Mouse (Mus musculus): ENCODE results near the gene Tomm40l. TPM values are rescaled to one million over a fixed set of nuclear protein-coding genes. Genes with fewer than 3 reads are reported as not detected.

Gene Tomm40l
- polyA plus RNA-seq, 1 experiment from 2014 or later = 55.4 TPM

DNA sequence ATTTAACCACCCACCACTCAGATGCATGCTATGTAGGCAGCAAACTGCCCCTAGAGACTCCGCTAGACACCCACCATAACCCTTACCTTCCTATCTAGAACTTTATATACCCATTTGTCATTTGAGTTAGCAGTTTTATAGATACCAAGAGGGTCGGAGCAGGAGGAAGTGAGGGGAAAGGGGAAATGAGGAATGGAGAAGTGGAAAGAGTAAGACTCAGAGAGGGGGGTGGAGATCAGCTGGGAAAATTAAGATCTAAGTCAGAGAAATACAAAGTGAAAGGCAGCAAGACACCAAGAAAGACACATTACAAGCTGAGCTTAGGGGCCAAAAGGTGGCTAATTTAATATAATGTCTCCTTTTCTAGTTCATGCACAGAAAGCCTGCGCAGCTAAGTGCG lies 12.2 kb upstream of the Tomm40l start:
- Histone ChIP-seq H3K36me3 (peaks cover 55% of the 10 kb centered on the region), H3K4me2 (no peak overlapping the region), H3K4me3 (no peak overlapping the region), H3K4me1 (replicated peaks) (no peaks in the 10 kb centered on the region), H3K27ac (replicated peaks) (no peak overlapping the region), H3K9ac (no peak overlapping the region), H3K9me3 (no peaks in the 10 kb centered on the region), H3K27me3 (no peaks in the 10 kb centered on the region)
- no peak for ATAC-seq (ENCODE audit: low FRiP score, low read depth)
- 97% methylated on average over 4 of the region's 4 CpGs for WGBS

DNA sequence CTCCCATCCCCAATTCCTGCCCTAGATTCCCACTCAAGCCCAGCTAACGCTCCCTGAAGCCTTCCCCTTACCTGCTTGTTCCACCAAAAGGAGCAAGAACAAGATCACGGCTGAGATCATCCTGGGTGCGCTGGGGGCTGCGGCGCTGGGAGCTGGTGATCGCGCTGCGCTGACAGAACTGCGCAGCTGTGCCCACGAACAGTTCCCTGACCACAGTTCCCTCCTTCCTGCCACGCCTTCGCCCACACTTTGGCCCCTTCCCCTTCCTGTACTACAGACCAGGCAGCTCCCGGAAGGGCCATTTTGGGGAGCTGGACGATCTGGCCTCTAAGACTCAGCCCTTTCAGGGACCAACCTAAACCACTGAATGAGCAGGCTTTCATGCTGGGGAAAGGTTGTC lies 11.8 kb upstream of the Tomm40l start, which contains the start of gene Fcer1g:
Fcer1g (minus strand) TSS at position 240 of the 400 bp plus-strand sequence.
- no peaks in the 10 kb centered on the region for H3K27me3 ChIP-seq
- no peak for ATAC-seq (ENCODE audit: low FRiP score, low read depth)
- H3K9me3 ChIP-seq = no peaks in the 10 kb centered on the region
- no peak within 1 kb of the TSS for H3K9ac ChIP-seq
- H3K27ac ChIP-seq (replicated peaks) = no peak within 1 kb of the TSS
- 91% methylated on average over 14 of the region's 14 CpGs for WGBS
- peaks cover 52% of the 10 kb centered on the region for H3K36me3 ChIP-seq
- H3K4me3 ChIP-seq = no peak within 1 kb of the TSS
- H3K4me1 ChIP-seq (replicated peaks) = no peaks in the 10 kb centered on the region
- no peak within 1 kb of the TSS for H3K4me2 ChIP-seq

DNA sequence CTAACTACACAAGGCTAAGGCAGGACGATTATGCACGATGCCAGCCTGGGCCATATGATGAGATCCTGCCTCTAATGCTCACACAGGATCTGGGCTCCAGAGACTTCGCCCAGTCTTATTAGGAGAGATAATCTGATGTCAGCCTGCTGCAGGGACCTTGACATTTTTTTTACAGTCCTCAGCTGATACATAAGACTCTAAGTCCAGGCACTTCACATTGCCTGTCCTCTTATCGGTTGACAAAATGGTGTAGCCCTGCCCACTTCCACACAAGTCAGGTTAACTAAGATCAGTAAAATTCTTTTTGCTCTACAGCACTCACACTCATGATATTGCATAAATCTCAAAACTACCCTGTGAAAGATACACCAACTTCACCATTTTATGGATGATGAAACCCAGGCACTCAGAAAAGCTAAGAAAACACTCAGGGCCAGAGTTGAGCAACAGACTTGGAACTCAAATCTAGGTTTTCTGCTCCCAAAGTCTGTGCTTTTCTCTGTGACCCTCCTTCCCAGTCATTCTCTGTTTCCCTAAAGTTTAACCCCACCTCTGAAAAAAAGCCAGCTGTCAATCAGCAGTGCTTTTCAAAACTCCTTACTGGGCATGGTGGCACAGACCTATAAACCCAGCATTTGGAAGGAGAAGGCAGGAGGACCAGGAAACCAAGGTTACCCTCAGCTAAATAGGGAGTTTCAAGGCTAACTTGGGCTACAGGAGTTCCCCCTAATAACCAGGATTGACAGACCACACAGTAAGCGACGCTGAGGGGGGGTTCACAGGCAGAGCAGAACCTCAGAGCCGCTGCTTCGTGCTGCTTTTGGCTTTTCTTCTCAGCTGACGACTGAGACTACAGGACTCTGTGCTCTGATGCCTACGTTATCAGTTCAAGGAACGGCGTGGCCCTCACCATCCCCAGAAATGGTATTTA lies 10.8 kb upstream of the Tomm40l start:
- Histone ChIP-seq H3K36me3 (peaks cover 41% of the 10 kb centered on the region), H3K4me2 (no peak overlapping the region), H3K4me3 (no peak overlapping the region), H3K27me3 (no peaks in the 10 kb centered on the region), H3K9ac (no peak overlapping the region), H3K27ac (replicated peaks) (no peak overlapping the region), H3K9me3 (no peaks in the 10 kb centered on the region), H3K4me1 (replicated peaks) (no peaks in the 10 kb centered on the region)
- no peak for ATAC-seq (ENCODE audit: low FRiP score, low read depth)
- WGBS = 90% methylated on average over 12 of the region's 12 CpGs

DNA sequence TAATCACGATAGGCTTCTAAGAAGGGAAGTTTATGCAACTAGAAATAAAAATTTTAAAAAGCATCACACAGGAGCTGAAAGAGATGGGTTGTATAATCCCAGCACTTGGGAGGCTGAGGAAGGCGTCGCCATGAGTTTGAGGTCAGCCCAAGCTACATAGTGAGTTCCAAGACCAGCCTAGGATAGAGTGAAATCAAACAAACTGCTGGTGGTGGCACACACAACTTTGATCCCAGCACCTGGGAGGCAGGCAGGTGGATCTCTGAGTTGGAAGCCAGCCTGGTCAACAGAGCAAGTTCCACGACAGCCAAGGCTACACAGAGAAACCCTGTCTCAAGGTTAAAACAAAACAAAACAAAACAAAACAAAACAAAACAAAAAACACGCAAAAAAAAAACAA lies 10.0 kb upstream of the Tomm40l start:
- H3K4me1 ChIP-seq (replicated peaks) = no peaks in the 10 kb centered on the region
- no peaks in the 10 kb centered on the region for H3K27me3 ChIP-seq
- H3K4me2 ChIP-seq = no peak overlapping the region
- no peaks in the 10 kb centered on the region for H3K9me3 ChIP-seq
- no peak overlapping the region for H3K9ac ChIP-seq
- peaks cover 34% of the 10 kb centered on the region for H3K36me3 ChIP-seq
- no peak for ATAC-seq (ENCODE audit: low FRiP score, low read depth)
- no peak overlapping the region for H3K27ac ChIP-seq (replicated peaks)
- no peak overlapping the region for H3K4me3 ChIP-seq
- 85% methylated on average over 5 of the region's 5 CpGs for WGBS

DNA sequence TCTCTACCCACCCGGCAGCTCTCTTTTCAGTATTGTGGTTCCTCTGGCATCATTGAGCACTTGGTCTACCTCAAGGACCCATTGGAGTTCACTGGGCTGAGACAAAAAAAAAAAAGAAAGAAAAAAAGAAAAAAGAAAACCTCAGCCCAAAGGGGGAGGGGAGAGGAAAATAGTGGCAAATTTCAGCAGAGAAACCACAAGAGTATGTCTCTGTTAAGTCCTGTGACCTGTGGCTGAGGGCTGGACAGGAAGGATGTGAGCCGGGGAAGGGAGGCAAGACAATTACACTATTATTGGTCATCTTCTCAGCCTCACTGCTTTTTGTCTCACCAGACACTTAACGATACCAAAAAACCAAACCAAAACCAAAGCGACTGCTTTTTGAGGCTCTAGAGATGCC lies 9.5 kb upstream of the Tomm40l start:
- Histone ChIP-seq H3K27me3 (no peaks in the 10 kb centered on the region), H3K9ac (no peak overlapping the region), H3K27ac (replicated peaks) (no peak overlapping the region), H3K4me3 (no peak overlapping the region), H3K36me3 (peaks cover 29% of the 10 kb centered on the region), H3K9me3 (no peaks in the 10 kb centered on the region), H3K4me1 (replicated peaks) (no peaks in the 10 kb centered on the region), H3K4me2 (no peak overlapping the region)
- no peak for ATAC-seq (ENCODE audit: low FRiP score, low read depth)
- 77% methylated on average over 4 of the region's 4 CpGs for WGBS

DNA sequence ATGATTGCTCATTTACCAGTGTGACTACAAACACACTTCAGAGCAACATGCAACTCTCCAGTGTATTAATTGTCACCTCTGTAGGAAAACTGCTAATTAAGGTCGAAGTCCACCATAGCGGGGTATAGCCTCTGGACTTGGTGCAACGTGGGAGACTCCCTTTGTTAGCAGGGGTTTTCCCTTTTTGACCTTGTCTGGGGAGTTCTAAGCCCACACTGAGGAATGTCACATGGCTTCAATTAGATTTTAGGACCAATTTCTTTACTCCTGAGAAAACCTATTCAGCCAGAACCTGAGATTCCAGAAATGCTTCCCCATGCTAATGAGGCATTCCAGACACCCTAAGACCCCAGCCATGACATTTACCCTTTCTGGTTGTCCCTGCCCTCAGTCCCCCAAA lies 7.9 kb upstream of the Tomm40l start:
- Histone ChIP-seq H3K4me1 (replicated peaks) (no peaks in the 10 kb centered on the region), H3K27ac (replicated peaks) (no peak overlapping the region), H3K4me3 (no peak overlapping the region), H3K27me3 (no peaks in the 10 kb centered on the region), H3K9ac (no peak overlapping the region), H3K36me3 (peaks cover 15% of the 10 kb centered on the region), H3K9me3 (no peaks in the 10 kb centered on the region), H3K4me2 (no peak overlapping the region)
- no peak for ATAC-seq (ENCODE audit: low FRiP score, low read depth)
- 65% methylated on average over 3 of the region's 3 CpGs for WGBS

DNA sequence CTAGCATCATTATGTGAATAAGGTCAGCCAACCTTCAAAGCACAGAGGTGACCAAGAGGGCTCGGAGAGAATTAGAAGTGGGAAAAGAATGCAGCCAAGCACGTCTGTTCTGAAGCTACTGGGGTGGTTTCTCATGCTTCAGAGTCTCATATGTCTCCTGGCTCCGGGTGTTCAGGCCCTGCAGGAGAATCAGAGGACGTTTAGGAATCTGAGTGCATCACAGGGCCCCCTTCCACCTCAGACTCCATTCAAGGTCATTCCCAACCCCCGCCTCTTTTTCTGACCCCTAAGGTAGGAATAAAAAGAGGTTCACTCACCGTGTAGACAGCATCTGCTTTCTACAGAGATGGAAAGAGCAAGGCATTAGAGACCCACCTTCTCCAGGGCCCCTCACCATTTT lies 7.4 kb upstream of the Tomm40l start:
- peaks cover 10% of the 10 kb centered on the region for H3K36me3 ChIP-seq
- H3K4me2 ChIP-seq = no peak overlapping the region
- H3K4me3 ChIP-seq = no peak overlapping the region
- H3K9me3 ChIP-seq = no peaks in the 10 kb centered on the region
- no peaks in the 10 kb centered on the region for H3K27me3 ChIP-seq
- H3K9ac ChIP-seq = no peak overlapping the region
- no peak overlapping the region for H3K27ac ChIP-seq (replicated peaks)
- 57% methylated on average over 6 of the region's 6 CpGs for WGBS
- no peaks in the 10 kb centered on the region for H3K4me1 ChIP-seq (replicated peaks)
- ATAC-seq (ENCODE audit: low FRiP score, low read depth) = no peak

DNA sequence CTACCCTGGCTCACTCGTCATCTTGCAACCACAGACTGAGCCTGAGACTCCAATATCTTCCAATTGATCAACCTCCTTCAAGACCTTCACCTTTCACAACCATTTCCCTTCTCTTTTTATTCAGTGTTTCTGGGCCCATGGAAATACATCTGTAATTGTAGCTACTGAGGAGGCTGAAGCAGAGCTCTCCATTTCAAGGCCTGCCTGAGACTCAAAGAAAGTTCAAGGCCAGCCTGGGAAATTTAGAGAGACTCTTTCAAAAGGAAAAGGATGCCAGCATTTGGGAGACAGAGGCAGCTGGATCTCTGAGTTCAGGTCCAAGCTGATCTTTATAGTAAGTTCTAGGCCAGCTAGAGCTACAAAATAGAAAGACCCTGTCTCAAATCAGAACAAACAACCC lies 5.6 kb upstream of the Tomm40l start:
- Histone ChIP-seq H3K9ac (no peak overlapping the region), H3K4me1 (replicated peaks) (peaks cover 4% of the 10 kb centered on the region; the same call in 1 of the 2 replicates), H3K27ac (replicated peaks) (no peak overlapping the region), H3K27me3 (no peaks in the 10 kb centered on the region), H3K4me2 (no peak overlapping the region), H3K36me3 (no peaks in the 10 kb centered on the region), H3K4me3 (no peak overlapping the region), H3K9me3 (no peaks in the 10 kb centered on the region)
- WGBS = 93% methylated on average over 1 of the region's 1 CpGs
- no peak for ATAC-seq (ENCODE audit: low FRiP score, low read depth)

DNA sequence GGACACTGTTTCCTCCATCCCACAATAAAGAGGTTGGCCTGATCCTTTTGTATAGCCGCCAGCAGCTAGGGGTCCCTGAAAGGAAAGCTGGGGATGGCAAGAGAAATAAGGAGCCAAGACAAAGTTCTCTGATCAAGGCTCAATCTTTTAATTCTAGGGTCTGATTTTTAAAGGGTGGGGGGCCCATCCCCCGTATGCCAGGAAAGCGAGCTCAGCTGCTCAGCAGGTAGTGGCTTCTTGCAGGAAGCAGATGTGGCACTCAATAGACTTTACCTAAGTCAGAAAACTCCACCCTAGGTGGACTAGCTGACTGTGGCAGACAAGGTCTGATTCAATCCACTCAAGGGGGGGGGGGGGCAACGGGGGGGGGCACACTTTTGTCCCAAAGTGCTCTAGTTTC lies 4.5 kb upstream of the Tomm40l start:
- no peak overlapping the region for H3K9ac ChIP-seq
- no peak overlapping the region for H3K4me3 ChIP-seq
- H3K4me2 ChIP-seq = no peak overlapping the region
- H3K36me3 ChIP-seq = no peaks in the 10 kb centered on the region
- H3K27ac ChIP-seq (replicated peaks) = no peak overlapping the region
- H3K27me3 ChIP-seq = no peaks in the 10 kb centered on the region
- no peak for ATAC-seq (ENCODE audit: low FRiP score, low read depth)
- 44% methylated on average over 4 of the region's 4 CpGs for WGBS
- H3K9me3 ChIP-seq = no peaks in the 10 kb centered on the region
- H3K4me1 ChIP-seq (replicated peaks) = peaks cover 7% of the 10 kb centered on the region

DNA sequence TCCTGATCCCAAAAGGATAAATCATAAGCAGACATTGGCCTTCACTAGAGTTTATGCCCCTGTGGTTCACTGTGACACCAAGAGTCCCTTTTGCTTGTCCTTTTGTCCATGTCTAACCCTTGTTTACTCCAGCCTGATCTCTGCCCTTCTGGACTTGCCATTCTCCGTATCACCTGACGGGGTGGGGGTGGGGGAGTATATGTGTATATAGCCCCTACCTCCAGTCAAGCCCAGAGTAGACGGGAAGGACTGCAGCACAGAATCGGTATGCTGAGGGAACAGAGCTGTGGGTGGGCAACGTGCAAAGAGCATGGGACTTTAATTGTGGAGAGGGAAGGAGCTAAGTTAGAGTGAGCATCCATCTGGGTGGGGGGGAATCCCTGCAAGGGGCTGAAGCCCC lies 2.5 kb upstream of the Tomm40l start, which contains the start of gene Apoa2:
Apoa2 (plus strand) TSS at position 198 of the 400 bp plus-strand sequence.
- Histone ChIP-seq H3K27me3 (no peaks in the 10 kb centered on the region), H3K4me3 (no peak within 1 kb of the TSS), H3K4me1 (replicated peaks) (peaks cover 20% of the 10 kb centered on the region), H3K27ac (replicated peaks) (no peak within 1 kb of the TSS), H3K9ac (no peak within 1 kb of the TSS), H3K4me2 (no peak within 1 kb of the TSS), H3K9me3 (no peaks in the 10 kb centered on the region), H3K36me3 (peaks cover 2% of the 10 kb centered on the region)
- WGBS = 82% methylated on average over 5 of the region's 5 CpGs
- no peak for ATAC-seq (ENCODE audit: low FRiP score, low read depth)

DNA sequence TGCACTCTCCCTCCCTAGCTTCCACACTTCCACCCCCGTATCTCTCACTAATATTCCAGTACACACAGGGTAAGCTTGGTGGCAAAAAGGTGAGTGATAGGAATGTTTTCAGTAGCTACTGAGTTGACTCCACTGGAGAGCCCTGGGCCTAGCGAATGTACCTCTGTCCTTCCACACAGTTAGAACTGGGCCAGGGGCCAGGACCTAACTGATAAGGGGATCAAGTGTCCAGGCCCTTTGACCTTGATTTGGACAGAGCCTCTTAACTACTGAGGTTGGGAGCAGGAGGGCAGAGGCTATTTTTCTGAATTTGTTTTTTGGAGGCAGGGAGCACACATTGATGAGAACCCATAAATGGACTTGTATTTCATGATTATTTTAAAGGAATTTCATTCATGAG lies 1.5 kb upstream of the Tomm40l start:
- no peak overlapping the region for H3K4me2 ChIP-seq
- H3K9ac ChIP-seq = no peak overlapping the region
- ATAC-seq (ENCODE audit: low FRiP score, low read depth) = no peak
- no peaks in the 10 kb centered on the region for H3K27me3 ChIP-seq
- H3K27ac ChIP-seq (replicated peaks) = no peak overlapping the region
- no peak overlapping the region for H3K4me3 ChIP-seq
- peaks cover 12% of the 10 kb centered on the region for H3K36me3 ChIP-seq
- H3K4me1 ChIP-seq (replicated peaks) = peaks cover 20% of the 10 kb centered on the region
- WGBS = 88% methylated on average over 2 of the region's 2 CpGs
- H3K9me3 ChIP-seq = no peaks in the 10 kb centered on the region

DNA sequence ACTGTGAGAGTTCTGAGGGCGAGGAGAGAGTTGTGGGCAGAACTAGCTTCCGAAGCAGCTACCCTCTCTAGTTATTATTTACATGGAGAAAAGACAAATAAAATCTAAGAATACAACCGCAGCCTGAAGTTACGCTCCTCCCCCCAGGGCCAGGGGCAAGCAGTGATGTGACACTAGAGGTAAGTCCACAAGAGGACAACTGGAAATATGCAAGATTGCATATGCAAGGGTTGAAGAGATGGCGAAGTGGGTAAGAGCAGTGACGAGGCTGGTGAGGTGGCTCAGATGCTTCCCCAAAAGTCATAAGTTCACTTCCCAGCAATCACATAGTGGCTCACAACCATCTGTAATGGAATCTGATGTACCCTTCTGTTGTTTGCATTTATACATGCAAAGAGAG lies 854 bp upstream of the Tomm40l start:
- Histone ChIP-seq H3K9ac (no peak overlapping the region), H3K4me1 (replicated peaks) (peaks cover 20% of the 10 kb centered on the region), H3K27ac (replicated peaks) (peak overlapping the region; percentile 82), H3K4me2 (peak overlapping the region; percentile 78), H3K9me3 (no peaks in the 10 kb centered on the region), H3K4me3 (peak overlapping the region; percentile 52), H3K36me3 (peaks cover 15% of the 10 kb centered on the region), H3K27me3 (no peaks in the 10 kb centered on the region)
- 88% methylated on average over 6 of the region's 6 CpGs for WGBS
- no peak for ATAC-seq (ENCODE audit: low FRiP score, low read depth)
